Mouse (Mus musculus): Measurements from ENCODE around the gene Spin4. TPM values are rescaled to one million over a fixed set of nuclear protein-coding genes. Genes with fewer than 3 reads are reported as not detected.

The Spin4 gene
- 7.5 and 7.8 TPM in 2 replicates for polyA plus RNA-seq (2015; fragmentation: Nextera tagmentation; extraction: Ambion mirVana)

- peak within 1 kb of the TSS; percentile 64 for H3K4me2 ChIP-seq (ENCODE audit: low read length)
- peak; percentile 91 for DNase-seq (ENCODE audit: low spot score)
- TF ChIP-seq CTCF (IDR thresholded peaks at IDR 0.05; ENCODE audit: low read depth), result no peak; the same call in 1 of the 2 replicates
- peak within 1 kb of the TSS; percentile 87 for H3K27ac ChIP-seq
- H3K9ac ChIP-seq (ENCODE audit: low read depth, low read length), result peak within 1 kb of the TSS; percentile 54
- peak; percentile 99 for ATAC-seq (replicated peaks; ENCODE audit: low FRiP score, low read depth)
- H3K4me1 ChIP-seq (replicated peaks; ENCODE audit: insufficient read depth, low read length), result no peaks in the 10 kb centered on the region
- H3K4me3 ChIP-seq (replicated peaks; ENCODE audit: low read depth, low read length), result peak within 1 kb of the TSS; percentile 50
- no peaks in the 10 kb centered on the region for H3K36me3 ChIP-seq (ENCODE audit: insufficient read depth, low read length)
- H3K27me3 ChIP-seq (ENCODE audit: insufficient read depth, low read length), result no peaks in the 10 kb centered on the region
- 25% methylated on average over 30 of the region's 30 CpGs for WGBS
- no peaks in the 10 kb centered on the region for H3K9me3 ChIP-seq (replicated peaks; ENCODE audit: low read length)
Observed at GRCm38 (mm10) chrX:95026361-95026892, at the start of gene Spin4. Gene Spin4, minus strand, starts transcription at chrX:95026682.

GRCm38 (mm10) chrX:95027907-95028306 is 1.4 kb upstream of the Spin4 start:
- DNase-seq (ENCODE audit: low spot score) (peak; percentile 1), ATAC-seq (replicated peaks; ENCODE audit: low FRiP score, low read depth) (no peak)
- Histone ChIP-seq H3K36me3 (ENCODE audit: insufficient read depth, low read length) (no peaks in the 10 kb centered on the region), H3K27ac (no peak overlapping the region), H3K9ac (ENCODE audit: low read depth, low read length) (no peak overlapping the region), H3K4me1 (replicated peaks; ENCODE audit: insufficient read depth, low read length) (no peaks in the 10 kb centered on the region), H3K4me3 (replicated peaks; ENCODE audit: low read depth, low read length) (no peak overlapping the region), H3K27me3 (ENCODE audit: insufficient read depth, low read length) (no peaks in the 10 kb centered on the region), H3K9me3 (replicated peaks; ENCODE audit: low read length) (no peaks in the 10 kb centered on the region), H3K4me2 (ENCODE audit: low read length) (no peak overlapping the region)
- WGBS, result 43% methylated on average over 5 of the region's 5 CpGs
- no peak for TF ChIP-seq CTCF (IDR thresholded peaks at IDR 0.05; ENCODE audit: low read depth)

GRCm38 (mm10) chrX:95025779-95026360 is 612 bp downstream of the Spin4 start:
- peak overlapping the region; percentile 87 for H3K27ac ChIP-seq
- no peaks in the 10 kb centered on the region for H3K9me3 ChIP-seq (replicated peaks; ENCODE audit: low read length)
- peak overlapping the region; percentile 50 for H3K4me3 ChIP-seq (replicated peaks; ENCODE audit: low read depth, low read length)
- DNase-seq (ENCODE audit: low spot score) (no peak), ATAC-seq (replicated peaks; ENCODE audit: low FRiP score, low read depth) (no peak; the same call in 1 of the 2 replicates)
- H3K4me2 ChIP-seq (ENCODE audit: low read length), result peak overlapping the region; percentile 64
- H3K9ac ChIP-seq (ENCODE audit: low read depth, low read length), result peak overlapping the region; percentile 54
- 24% methylated on average over 23 of the region's 23 CpGs for WGBS
- H3K4me1 ChIP-seq (replicated peaks; ENCODE audit: insufficient read depth, low read length), result no peaks in the 10 kb centered on the region
- no peaks in the 10 kb centered on the region for H3K27me3 ChIP-seq (ENCODE audit: insufficient read depth, low read length)
- no peak; the same call in 1 of the 2 replicates for TF ChIP-seq CTCF (IDR thresholded peaks at IDR 0.05; ENCODE audit: low read depth)
- no peaks in the 10 kb centered on the region for H3K36me3 ChIP-seq (ENCODE audit: insufficient read depth, low read length)

GRCm38 (mm10) chrX:95012033-95012432 is 14.4 kb downstream of the Spin4 start:
- H3K36me3 ChIP-seq (ENCODE audit: insufficient read depth, low read length), result no peaks in the 10 kb centered on the region
- no peaks in the 10 kb centered on the region for H3K9me3 ChIP-seq (replicated peaks; ENCODE audit: low read length)
- no peaks in the 10 kb centered on the region for H3K27me3 ChIP-seq (ENCODE audit: insufficient read depth, low read length)
- no peak overlapping the region for H3K27ac ChIP-seq
- H3K4me1 ChIP-seq (replicated peaks; ENCODE audit: insufficient read depth, low read length), result no peaks in the 10 kb centered on the region
- no peak overlapping the region for H3K9ac ChIP-seq (ENCODE audit: low read depth, low read length)
- no peak overlapping the region for H3K4me2 ChIP-seq (ENCODE audit: low read length)
- ATAC-seq (replicated peaks; ENCODE audit: low FRiP score, low read depth) (no peak), DNase-seq (ENCODE audit: low spot score) (peak; percentile 66)
- peak; percentile 80 for TF ChIP-seq CTCF (IDR thresholded peaks at IDR 0.05; ENCODE audit: low read depth)
- no peak overlapping the region for H3K4me3 ChIP-seq (replicated peaks; ENCODE audit: low read depth, low read length)
- 14% methylated on average over 4 of the region's 4 CpGs for WGBS

GRCm38 (mm10) chrX:94998845-94999244 is 27.6 kb downstream of the Spin4 start:
- DNase-seq (ENCODE audit: low spot score), result no peak
- no peaks in the 10 kb centered on the region for H3K27me3 ChIP-seq (ENCODE audit: insufficient read depth, low read length)
- WGBS, result 93% methylated on average over 11 of the region's 11 CpGs
- no peak overlapping the region for H3K4me3 ChIP-seq (replicated peaks; ENCODE audit: low read depth, low read length)
- H3K9ac ChIP-seq (ENCODE audit: low read depth, low read length), result no peak overlapping the region
- no peaks in the 10 kb centered on the region for H3K4me1 ChIP-seq (replicated peaks; ENCODE audit: insufficient read depth, low read length)
- no peak for TF ChIP-seq CTCF (IDR thresholded peaks at IDR 0.05; ENCODE audit: low read depth)
- ATAC-seq (replicated peaks; ENCODE audit: low FRiP score, low read depth), result no peak
- H3K36me3 ChIP-seq (ENCODE audit: insufficient read depth, low read length), result no peaks in the 10 kb centered on the region
- H3K9me3 ChIP-seq (replicated peaks; ENCODE audit: low read length), result no peaks in the 10 kb centered on the region
- no peak overlapping the region for H3K4me2 ChIP-seq (ENCODE audit: low read length)
- H3K27ac ChIP-seq, result no peak overlapping the region

- 47% methylated on average over 3 of the region's 3 CpGs for WGBS
- DNase-seq (ENCODE audit: low spot score) (peak; percentile 15), ATAC-seq (replicated peaks; ENCODE audit: low FRiP score, low read depth) (no peak; the same call in 1 of the 2 replicates)
- TF ChIP-seq CTCF (IDR thresholded peaks at IDR 0.05; ENCODE audit: low read depth), result no peak
- Histone ChIP-seq H3K36me3 (ENCODE audit: insufficient read depth, low read length) (no peaks in the 10 kb centered on the region), H3K9me3 (replicated peaks; ENCODE audit: low read length) (no peaks in the 10 kb centered on the region), H3K9ac (ENCODE audit: low read depth, low read length) (no peak overlapping the region), H3K4me3 (replicated peaks; ENCODE audit: low read depth, low read length) (no peak overlapping the region), H3K27me3 (ENCODE audit: insufficient read depth, low read length) (no peaks in the 10 kb centered on the region), H3K4me2 (ENCODE audit: low read length) (no peak overlapping the region), H3K27ac (no peak overlapping the region), H3K4me1 (replicated peaks; ENCODE audit: insufficient read depth, low read length) (no peaks in the 10 kb centered on the region)
Observed at GRCm38 (mm10) chrX:94994113-94994512, 32.4 kb downstream of the Spin4 start.
